Mouse (Mus musculus) brain, embryonic 14.5 days (tissue): ENCODE measurements at regions not wholly inside any gene's neighbourhood (a gene's known extent, or its start where the extent isn't known, plus 50 kb on each side); places are given as distances from the start of the nearest gene placed in this dataset.

Experiments
- CTCF ChIP-seq: fragments of 200-500 bp; IDR thresholded peaks from 2 replicates; pipeline ENCODE4 v1.5.1; 2012; ENCODE audit warnings: inconsistent platforms, mild to moderate bottlenecking, moderate library complexity, borderline replicate concordance; ENCODE audit not compliant: insufficient read depth, insufficient read length; ENCODE audit errors: extremely low read depth
- POLR2A ChIP-seq: fragments of 200-500 bp; IDR thresholded peaks from 2 replicates; pipeline ENCODE4 v1.6.1; 2012; ENCODE audit warnings: mild to moderate bottlenecking, inconsistent platforms, borderline replicate concordance; ENCODE audit not compliant: poor library complexity, insufficient read depth, insufficient read length, severe bottlenecking; ENCODE audit errors: extremely low read depth

GRCm38 (mm10) chr8:81175537-81175936 is 160.8 kb upstream of the Usp38 start:
- TF ChIP-seq POLR2A (no peak), CTCF (no peak)
